Mouse (Mus musculus): Measurements from ENCODE around the gene Rangap1. TPM values are rescaled to one million over a fixed set of nuclear protein-coding genes. Genes with fewer than 3 reads are reported as not detected.

Rangap1 gene
- total and polyA plus RNA-seq, 2 experiments from 2014 or later = 31.3 to 50.6 TPM

GRCm38 (mm10) chr15:81739924-81740323 lies 5.4 kb downstream of the Rangap1 start:
- Histone ChIP-seq H3K4me3 (ENCODE audit: low read depth, low read length) (no peak overlapping the region), H3K4me2 (ENCODE audit: low read depth, low read length) (no peak overlapping the region), H3K27ac (ENCODE audit: low read depth) (no peak overlapping the region), H3K36me3 (replicated peaks; ENCODE audit: control insufficient read depth, insufficient read depth, low read length) (no peaks in the 10 kb centered on the region), H3K9ac (replicated peaks; ENCODE audit: low read depth, low read length) (no peak overlapping the region), H3K9me3 (replicated peaks; ENCODE audit: control insufficient read depth, low read length) (no peaks in the 10 kb centered on the region), H3K4me1 (ENCODE audit: control insufficient read depth, insufficient read depth) (0 out of 2 replicates have a peak, but pooled peaks cover 4% of the 10 kb centered on the region), H3K27me3 (ENCODE audit: control insufficient read depth, insufficient read depth, low read length) (no peaks in the 10 kb centered on the region)
- WGBS = 11% methylated on average over 2 of the region's 2 CpGs
- ATAC-seq (ENCODE audit: insufficient read depth, low read depth) (no peak), DNase-seq (ENCODE audit: low spot score) (no peak)
- TF ChIP-seq CTCF (IDR thresholded peaks at IDR 0.05; ENCODE audit: low read depth) (peak; percentile 49), EP300 (IDR thresholded peaks at IDR 0.05; ENCODE audit: low read depth) (no peak)

- Histone ChIP-seq H3K4me3 (ENCODE audit: low read depth, low read length) (no peak overlapping the region), H3K9me3 (replicated peaks; ENCODE audit: control insufficient read depth, low read length) (no peaks in the 10 kb centered on the region), H3K4me2 (ENCODE audit: low read depth, low read length) (no peak overlapping the region), H3K27me3 (ENCODE audit: control insufficient read depth, insufficient read depth, low read length) (no peaks in the 10 kb centered on the region), H3K27ac (ENCODE audit: low read depth) (no peak overlapping the region), H3K9ac (replicated peaks; ENCODE audit: low read depth, low read length) (no peak overlapping the region), H3K4me1 (ENCODE audit: control insufficient read depth, insufficient read depth) (0 out of 2 replicates have a peak, but pooled peaks cover 1% of the 10 kb centered on the region), H3K36me3 (replicated peaks; ENCODE audit: control insufficient read depth, insufficient read depth, low read length) (no peaks in the 10 kb centered on the region)
- 49% methylated on average over 3 of the region's 3 CpGs for WGBS
- ATAC-seq (ENCODE audit: insufficient read depth, low read depth) (no peak; the same call in 1 of the 2 replicates), DNase-seq (ENCODE audit: low spot score) (no peak)
- no peak for TF ChIP-seq EP300 (IDR thresholded peaks at IDR 0.05; ENCODE audit: low read depth)
- no peak for TF ChIP-seq CTCF (IDR thresholded peaks at IDR 0.05; ENCODE audit: low read depth)
Measured at GRCm38 (mm10) chr15:81739296-81739695, 6.0 kb downstream of the Rangap1 start.

GRCm38 (mm10) chr15:81735075-81735474 lies 10.3 kb downstream of the Rangap1 start:
- 47% methylated on average over 3 of the region's 3 CpGs for WGBS
- no peak for DNase-seq (ENCODE audit: low spot score)
- ATAC-seq (ENCODE audit: insufficient read depth, low read depth) = no peak
- no peaks in the 10 kb centered on the region for H3K4me1 ChIP-seq (ENCODE audit: control insufficient read depth, insufficient read depth)
- H3K4me2 ChIP-seq (ENCODE audit: low read depth, low read length) = no peak overlapping the region
- H3K27me3 ChIP-seq (ENCODE audit: control insufficient read depth, insufficient read depth, low read length) = no peaks in the 10 kb centered on the region
- no peak for TF ChIP-seq EP300 (IDR thresholded peaks at IDR 0.05; ENCODE audit: low read depth)
- TF ChIP-seq CTCF (IDR thresholded peaks at IDR 0.05; ENCODE audit: low read depth) = no peak
- no peak overlapping the region for H3K9ac ChIP-seq (replicated peaks; ENCODE audit: low read depth, low read length)
- H3K9me3 ChIP-seq (replicated peaks; ENCODE audit: control insufficient read depth, low read length) = no peaks in the 10 kb centered on the region
- H3K36me3 ChIP-seq (replicated peaks; ENCODE audit: control insufficient read depth, insufficient read depth, low read length) = no peaks in the 10 kb centered on the region
- H3K27ac ChIP-seq (ENCODE audit: low read depth) = no peak overlapping the region
- H3K4me3 ChIP-seq (ENCODE audit: low read depth, low read length) = no peak overlapping the region

GRCm38 (mm10) chr15:81729792-81730635 lies 15.3 kb downstream of the Rangap1 start:
- peak overlapping the region; percentile 76 for H3K27ac ChIP-seq (ENCODE audit: low read depth)
- 0 out of 2 replicates have a peak, but pooled peaks cover 5% of the 10 kb centered on the region for H3K36me3 ChIP-seq (replicated peaks; ENCODE audit: control insufficient read depth, insufficient read depth, low read length)
- H3K4me3 ChIP-seq (ENCODE audit: low read depth, low read length) = peak overlapping the region; percentile 87
- 5% methylated on average over 41 of the region's 41 CpGs for WGBS
- H3K9ac ChIP-seq (replicated peaks; ENCODE audit: low read depth, low read length) = peak overlapping the region; percentile 81
- peak; percentile 99 for ATAC-seq (ENCODE audit: insufficient read depth, low read depth)
- DNase-seq (ENCODE audit: low spot score) = peak; percentile 100
- H3K4me2 ChIP-seq (ENCODE audit: low read depth, low read length) = peak overlapping the region; percentile 100
- H3K27me3 ChIP-seq (ENCODE audit: control insufficient read depth, insufficient read depth, low read length) = no peaks in the 10 kb centered on the region
- no peaks in the 10 kb centered on the region for H3K9me3 ChIP-seq (replicated peaks; ENCODE audit: control insufficient read depth, low read length)
- peak; percentile 67; the same call in 1 of the 2 replicates for TF ChIP-seq EP300 (IDR thresholded peaks at IDR 0.05; ENCODE audit: low read depth)
- TF ChIP-seq CTCF (IDR thresholded peaks at IDR 0.05; ENCODE audit: low read depth) = no peak
- peaks cover 18% of the 10 kb centered on the region for H3K4me1 ChIP-seq (ENCODE audit: control insufficient read depth, insufficient read depth)

GRCm38 (mm10) chr15:81729241-81729791 lies 16.0 kb downstream of the Rangap1 start:
- H3K27me3 ChIP-seq (ENCODE audit: control insufficient read depth, insufficient read depth, low read length) = no peaks in the 10 kb centered on the region
- no peaks in the 10 kb centered on the region for H3K9me3 ChIP-seq (replicated peaks; ENCODE audit: control insufficient read depth, low read length)
- peaks cover 6% of the 10 kb centered on the region; the same call in 1 of the 2 replicates for H3K36me3 ChIP-seq (replicated peaks; ENCODE audit: control insufficient read depth, insufficient read depth, low read length)
- peak overlapping the region; percentile 76 for H3K27ac ChIP-seq (ENCODE audit: low read depth)
- WGBS = under 1% methylated on average over 48 of the region's 49 CpGs
- peak overlapping the region; percentile 87 for H3K4me3 ChIP-seq (ENCODE audit: low read depth, low read length)
- H3K4me1 ChIP-seq (ENCODE audit: control insufficient read depth, insufficient read depth) = peaks cover 18% of the 10 kb centered on the region
- ATAC-seq (ENCODE audit: insufficient read depth, low read depth) (peak; percentile 12), DNase-seq (ENCODE audit: low spot score) (no peak)
- peak overlapping the region; percentile 100 for H3K4me2 ChIP-seq (ENCODE audit: low read depth, low read length)
- TF ChIP-seq CTCF (IDR thresholded peaks at IDR 0.05; ENCODE audit: low read depth) = no peak
- no peak for TF ChIP-seq EP300 (IDR thresholded peaks at IDR 0.05; ENCODE audit: low read depth)
- H3K9ac ChIP-seq (replicated peaks; ENCODE audit: low read depth, low read length) = peak overlapping the region; percentile 81
